Mouse (Mus musculus) hindbrain, embryonic 16.5 days (tissue): ENCODE data around the gene Iqce. TPM values are rescaled to one million over a fixed set of nuclear protein-coding genes. Genes with fewer than 3 reads are reported as not detected.

Source experiments
- ATAC-seq: fragments of 200-750 bp; cut with Nextera tagmentation; 2 replicates; pipeline ENCODE4 v1.8.0; 2017; ENCODE audit warnings: moderate TSS enrichment, moderate library complexity
- H3K27ac ChIP-seq: fragments of 300-500 bp; sonication (generic); 2 replicates; pipeline ENCODE4 v1.5.1; 2014; ENCODE audit warnings: low read depth, mild to moderate bottlenecking, control low read depth, low read length, moderate library complexity
- H3K27me3 ChIP-seq: fragments of 300-500 bp; sonication (generic); replicated peaks from 2 replicates; pipeline ENCODE4 v1.6.1; 2014; ENCODE audit warnings: low read length; ENCODE audit not compliant: control insufficient read depth, insufficient read depth
- H3K36me3 ChIP-seq: fragments of 300-500 bp; sonication (generic); 2 replicates; pipeline ENCODE4 v1.6.1; 2014; ENCODE audit warnings: mild to moderate bottlenecking, low read length, moderate library complexity, mixed read lengths; ENCODE audit not compliant: control insufficient read depth, insufficient read depth
- H3K4me1 ChIP-seq: fragments of 300-500 bp; sonication (generic); 2 replicates; pipeline ENCODE4 v1.6.1; 2014; ENCODE audit warnings: low read depth, low read length; ENCODE audit not compliant: control insufficient read depth, insufficient read depth
- H3K4me2 ChIP-seq: fragments of 300-500 bp; sonication (generic); 2 replicates; pipeline ENCODE4 v1.6.1; 2014; ENCODE audit warnings: mild to moderate bottlenecking, low read length, control low read depth, moderate library complexity
- H3K4me3 ChIP-seq: fragments of 300-500 bp; sonication (generic); 2 replicates; pipeline ENCODE4 v1.5.1; 2014; ENCODE audit warnings: mild to moderate bottlenecking, low read length, control low read depth, moderate library complexity
- H3K9ac ChIP-seq: fragments of 300-500 bp; sonication (generic); 2 replicates; pipeline ENCODE4 v1.6.1; 2014; ENCODE audit warnings: low read depth, mild to moderate bottlenecking, control low read depth, low read length, moderate library complexity
- H3K9me3 ChIP-seq: fragments of 300-500 bp; sonication (generic); 2 replicates; pipeline ENCODE4 v1.6.1; 2014; ENCODE audit warnings: mild to moderate bottlenecking, low read length, moderate library complexity; ENCODE audit not compliant: control insufficient read depth
- WGBS: fragments of 180-500 bp; shearing (Covaris S2); extraction: QIAGEN DNeasy Blood & Tissue Kit; methylation state at CpG from one replicate; pipeline ENCODE4 v1.1.7; 2014; 5-methylcytosine and 5-hydroxymethylcytosine counted together
- polyA plus RNA-seq: library from polyadenylated mRNA; unstranded; fragments of >200 nt; fragmentation: Nextera tagmentation; extraction: Ambion mirVana; gene quantifications from 2 replicates; pipeline ENCODE4 v1.2.1, GENCODE M21; 2015

The Iqce gene
- polyA plus RNA-seq, 1 experiment from 2014 or later = 27.9 TPM

- Histone ChIP-seq H3K4me2 (peak overlapping the region; percentile 79), H3K4me3 (peak overlapping the region; percentile 93), H3K4me1 (peaks cover 49% of the 10 kb centered on the region), H3K27me3 (no peaks in the 10 kb centered on the region), H3K27ac (peak overlapping the region; percentile 95), H3K9me3 (no peaks in the 10 kb centered on the region), H3K9ac (peak overlapping the region; percentile 99), H3K36me3 (no peaks in the 10 kb centered on the region)
- 24% methylated on average over 13 of the region's 13 CpGs for WGBS
- no peak for ATAC-seq
These were observed 55.0 kb downstream of the Iqce start for GRCm38 (mm10) chr5:140647031-140647760.

GRCm38 (mm10) chr5:140646171-140646570, 56.0 kb downstream of the Iqce start:
- Histone ChIP-seq H3K27me3 (no peaks in the 10 kb centered on the region), H3K4me2 (peak overlapping the region; percentile 79), H3K9ac (peak overlapping the region; percentile 99), H3K4me3 (peak overlapping the region; percentile 93), H3K27ac (peak overlapping the region; percentile 34; the same call in 1 of the 2 replicates), H3K9me3 (no peaks in the 10 kb centered on the region), H3K4me1 (peaks cover 58% of the 10 kb centered on the region), H3K36me3 (no peaks in the 10 kb centered on the region)
- 70% methylated on average over 6 of the region's 6 CpGs for WGBS
- no peak for ATAC-seq

DNA sequence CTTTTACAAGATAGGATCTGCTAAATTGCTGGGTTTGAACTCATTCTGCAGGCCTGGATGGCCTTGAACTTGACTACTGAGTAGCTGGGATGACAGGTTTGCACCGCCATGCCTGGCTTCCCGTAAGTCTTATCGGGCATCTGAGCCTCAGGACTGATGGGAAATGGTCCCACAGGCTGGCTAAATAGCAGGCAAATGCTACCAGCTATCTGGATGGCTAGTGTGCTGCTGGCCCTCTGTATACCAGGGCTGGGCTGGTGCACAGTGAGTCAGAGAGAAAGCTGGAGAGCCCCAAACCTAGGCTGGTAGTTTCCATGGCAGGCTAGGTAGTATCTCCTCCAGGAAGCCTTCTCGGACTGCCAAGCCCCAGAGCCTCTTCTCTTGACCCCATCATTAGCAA, 56.7 kb downstream of the Iqce start:
- H3K27ac ChIP-seq = no peak overlapping the region; the same call in 1 of the 2 replicates
- 73% methylated on average over 4 of the region's 4 CpGs for WGBS
- peaks cover 62% of the 10 kb centered on the region for H3K4me1 ChIP-seq
- H3K4me3 ChIP-seq = peak overlapping the region; percentile 4; the same call in 1 of the 2 replicates
- H3K27me3 ChIP-seq = no peaks in the 10 kb centered on the region
- no peaks in the 10 kb centered on the region for H3K9me3 ChIP-seq
- H3K36me3 ChIP-seq = no peaks in the 10 kb centered on the region
- peak overlapping the region; percentile 18; the same call in 1 of the 2 replicates for H3K9ac ChIP-seq
- no peak for ATAC-seq
- peak overlapping the region; percentile 79 for H3K4me2 ChIP-seq

- Histone ChIP-seq H3K9ac (peak overlapping the region; percentile 28), H3K36me3 (no peaks in the 10 kb centered on the region; the same call in 1 of the 2 replicates), H3K9me3 (no peaks in the 10 kb centered on the region), H3K4me1 (peaks cover 63% of the 10 kb centered on the region), H3K27me3 (no peaks in the 10 kb centered on the region), H3K4me2 (peak overlapping the region; percentile 79), H3K4me3 (peak overlapping the region; percentile 4; the same call in 1 of the 2 replicates), H3K27ac (peak overlapping the region; percentile 42; the same call in 1 of the 2 replicates)
- ATAC-seq = no peak
- 58% methylated on average over 15 of the region's 15 CpGs for WGBS
These were observed 57.4 kb downstream of the Iqce start for GRCm38 (mm10) chr5:140644702-140645201.

- H3K4me1 ChIP-seq = peaks cover 62% of the 10 kb centered on the region
- no peaks in the 10 kb centered on the region for H3K27me3 ChIP-seq
- WGBS = 86% methylated on average over 6 of the region's 6 CpGs
- peak overlapping the region; percentile 79; the same call in 1 of the 2 replicates for H3K4me2 ChIP-seq
- no peak for ATAC-seq
- no peaks in the 10 kb centered on the region; the same call in 1 of the 2 replicates for H3K36me3 ChIP-seq
- no peak overlapping the region for H3K27ac ChIP-seq
- H3K9ac ChIP-seq = no peak overlapping the region
- H3K9me3 ChIP-seq = no peaks in the 10 kb centered on the region
- no peak overlapping the region; the same call in 1 of the 2 replicates for H3K4me3 ChIP-seq
These were observed 57.9 kb downstream of the Iqce start for GRCm38 (mm10) chr5:140644263-140644662.

GRCm38 (mm10) chr5:140642076-140642475, 60.1 kb downstream of the Iqce start:
- Histone ChIP-seq H3K9me3 (no peaks in the 10 kb centered on the region), H3K9ac (no peak overlapping the region), H3K4me2 (no peak overlapping the region), H3K27me3 (no peaks in the 10 kb centered on the region), H3K36me3 (peaks cover 6% of the 10 kb centered on the region), H3K4me3 (no peak overlapping the region), H3K27ac (no peak overlapping the region; the same call in 1 of the 2 replicates), H3K4me1 (peaks cover 67% of the 10 kb centered on the region)
- 71% methylated on average over 3 of the region's 3 CpGs for WGBS
- ATAC-seq = no peak

DNA sequence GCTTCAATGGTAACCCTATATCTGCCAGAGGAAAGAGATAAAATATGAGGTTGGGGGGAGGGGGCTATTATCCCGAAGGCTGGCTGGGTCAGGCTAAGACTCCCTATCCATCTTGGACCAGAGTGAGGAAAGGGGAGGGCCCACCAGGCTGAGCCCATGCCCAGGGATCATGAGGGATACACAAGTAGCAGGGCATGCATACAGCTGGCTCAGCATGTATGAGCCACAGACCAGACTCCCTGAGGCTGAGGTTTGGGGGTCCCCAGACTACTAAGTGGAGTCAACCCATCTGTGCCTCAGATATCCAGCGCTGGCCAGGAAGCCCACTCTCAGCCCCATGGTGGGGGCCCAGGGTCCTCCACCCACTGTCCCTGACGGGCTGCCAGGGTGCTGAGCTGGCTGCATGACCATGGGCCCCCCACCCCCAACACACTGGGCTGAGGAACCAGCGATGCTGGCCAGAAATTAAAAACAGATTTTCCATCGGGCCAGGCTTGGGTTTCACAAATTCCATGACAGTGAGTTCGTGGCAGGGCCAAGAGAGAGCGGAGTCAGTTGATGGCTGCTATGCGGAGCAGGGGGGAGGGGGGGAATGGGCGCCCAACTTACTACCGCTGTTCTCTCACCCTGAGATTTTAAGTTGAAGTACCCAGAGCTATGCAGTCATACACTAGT, 60.8 kb downstream of the Iqce start:
- ATAC-seq = no peak
- H3K4me1 ChIP-seq = peaks cover 63% of the 10 kb centered on the region

GRCm38 (mm10) chr5:140640812-140641211, 61.4 kb downstream of the Iqce start:
- no peaks in the 10 kb centered on the region for H3K9me3 ChIP-seq
- peaks cover 58% of the 10 kb centered on the region for H3K4me1 ChIP-seq
- ATAC-seq = no peak
- no peak overlapping the region for H3K9ac ChIP-seq
- no peak overlapping the region for H3K27ac ChIP-seq
- H3K27me3 ChIP-seq = no peaks in the 10 kb centered on the region
- H3K4me2 ChIP-seq = no peak overlapping the region
- H3K4me3 ChIP-seq = no peak overlapping the region
- peaks cover 6% of the 10 kb centered on the region for H3K36me3 ChIP-seq
- WGBS = 73% methylated on average over 2 of the region's 2 CpGs

More for the DNA sequence above, 60.8 kb downstream of the Iqce start:
- Histone ChIP-seq H3K9ac (no peak overlapping the region), H3K4me3 (no peak overlapping the region), H3K9me3 (no peaks in the 10 kb centered on the region), H3K27ac (no peak overlapping the region; the same call in 1 of the 2 replicates), H3K27me3 (no peaks in the 10 kb centered on the region), H3K36me3 (peaks cover 6% of the 10 kb centered on the region), H3K4me2 (no peak overlapping the region)
- 51% methylated on average over 10 of the region's 10 CpGs for WGBS

DNA sequence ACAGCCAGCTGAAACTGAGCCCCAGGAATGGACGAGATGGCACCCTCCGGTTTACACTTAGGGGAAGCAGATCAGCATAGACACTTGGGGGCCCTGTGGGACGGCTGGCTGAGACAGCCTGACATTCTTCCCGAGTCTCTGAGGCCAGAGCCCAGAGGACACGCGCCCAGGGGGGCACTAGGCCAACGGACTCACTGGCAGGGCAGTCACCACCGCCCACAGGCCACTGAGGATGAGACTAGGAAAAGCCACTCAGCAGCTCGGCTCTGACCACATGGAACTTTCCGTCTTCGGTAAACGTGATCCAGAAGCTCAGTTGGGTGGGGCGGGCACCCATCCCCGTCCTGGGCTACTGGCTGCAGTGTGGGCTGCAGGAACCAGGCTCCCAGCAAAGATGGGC, 62.3 kb downstream of the Iqce start:
- Histone ChIP-seq H3K4me1 (peaks cover 50% of the 10 kb centered on the region), H3K4me2 (no peak overlapping the region), H3K27me3 (no peaks in the 10 kb centered on the region), H3K9ac (no peak overlapping the region; the same call in 1 of the 2 replicates), H3K9me3 (no peaks in the 10 kb centered on the region), H3K27ac (no peak overlapping the region), H3K36me3 (peaks cover 9% of the 10 kb centered on the region), H3K4me3 (no peak overlapping the region)
- 74% methylated on average over 14 of the region's 14 CpGs for WGBS
- no peak for ATAC-seq
